Mouse (Mus musculus): ENCODE data around the gene Cox10. TPM values are rescaled to one million over a fixed set of nuclear protein-coding genes. Genes with fewer than 3 reads are reported as not detected.

Cox10 gene
- total RNA-seq, 4 experiments from 2014 or later: 60.5 to 68.8 (median 65.5) TPM

DNA sequence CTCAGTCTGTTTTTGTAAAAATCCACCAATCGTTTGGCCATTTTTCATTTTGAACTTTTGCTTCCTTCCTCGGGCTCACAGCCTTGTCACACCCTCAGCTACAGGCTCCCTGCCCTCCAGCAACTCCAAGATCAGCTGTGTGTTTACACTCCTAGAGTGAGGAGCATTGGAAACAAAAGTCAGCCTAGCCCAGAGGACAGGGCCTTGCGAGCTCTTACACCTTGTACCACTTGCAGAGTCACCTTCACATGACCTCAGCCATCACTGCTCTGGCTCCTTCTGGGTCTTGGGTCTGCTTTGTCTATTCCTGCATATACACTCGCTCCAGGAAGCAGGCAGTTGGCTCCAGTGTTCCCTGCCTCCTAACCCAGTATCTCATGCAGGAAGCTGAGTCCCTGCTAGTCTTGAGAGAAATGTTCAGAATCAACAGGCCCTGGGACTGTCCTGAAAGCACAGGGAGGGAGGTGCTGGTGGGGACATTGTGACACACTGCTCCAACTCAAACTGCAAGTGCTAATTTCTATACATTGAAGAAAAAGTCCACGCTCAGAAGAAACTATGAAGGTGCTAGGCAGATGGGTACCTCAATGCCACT lies 79.0 kb downstream of the Cox10 start:
- DNase-seq (ENCODE audit: low spot score): no peak

DNA sequence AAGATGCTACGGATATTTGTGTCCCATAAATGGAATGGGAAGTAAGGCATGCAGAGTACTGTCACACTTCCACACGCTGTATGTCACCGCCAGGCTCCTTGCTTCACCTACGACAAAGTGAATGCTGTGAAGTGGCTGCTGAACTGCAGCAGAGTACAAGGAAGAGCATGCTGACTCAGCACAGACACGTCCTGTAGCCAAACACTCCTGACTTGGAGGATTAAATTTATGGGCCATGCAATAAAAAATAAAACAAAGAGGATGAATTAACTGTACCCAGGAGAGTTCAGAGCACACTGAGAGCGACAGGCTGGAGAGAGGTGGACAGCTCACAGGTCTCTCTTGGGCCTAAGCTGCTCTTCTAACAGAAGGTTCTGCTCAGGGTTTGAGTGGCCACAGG lies 79.8 kb downstream of the Cox10 start:
- no peak for DNase-seq (ENCODE audit: low spot score)

GRCm38 (mm10) chr11:63991958-63992357 lies 87.3 kb downstream of the Cox10 start:
- no peak for DNase-seq (ENCODE audit: low spot score)

DNA sequence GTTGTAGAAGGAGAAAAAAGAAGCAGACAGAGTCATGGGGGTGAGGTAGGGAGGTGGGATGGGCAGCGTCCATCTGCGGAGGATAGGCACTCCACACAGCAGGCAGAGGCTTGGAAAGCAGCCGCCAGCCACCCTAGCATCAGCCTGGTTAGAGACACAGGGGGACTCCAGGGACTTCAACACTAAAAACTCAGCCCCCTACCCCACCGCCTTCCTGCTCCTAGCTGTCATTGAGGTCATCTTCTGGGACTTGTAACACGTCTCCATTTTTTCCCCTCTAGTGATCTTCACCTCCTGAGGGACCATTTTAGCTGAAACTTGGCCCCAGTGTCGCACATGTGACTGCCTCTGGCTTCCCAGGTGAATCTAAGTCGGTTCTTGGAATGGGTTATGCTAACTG lies 88.5 kb downstream of the Cox10 start:
- no peak for DNase-seq (ENCODE audit: low spot score)

DNA sequence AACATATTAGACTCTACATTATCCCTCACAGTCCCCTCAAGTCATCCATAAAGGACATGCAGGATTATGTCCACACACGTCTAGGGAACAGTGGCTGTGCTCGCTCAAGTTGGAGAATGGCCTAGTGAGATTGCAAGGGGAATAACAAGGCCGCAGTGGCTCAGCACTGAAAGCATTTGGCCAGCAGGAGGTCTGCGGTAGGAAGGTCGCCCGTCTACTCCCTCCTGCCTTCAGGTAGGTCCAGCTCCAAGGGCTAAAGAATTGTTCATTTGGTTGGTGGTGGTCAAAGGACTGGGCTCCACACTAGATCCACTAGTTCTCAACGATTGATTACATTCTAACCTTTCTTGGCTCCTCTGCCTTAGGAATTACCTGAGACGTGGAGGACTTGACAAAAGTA lies 89.0 kb downstream of the Cox10 start:
- DNase-seq (ENCODE audit: low spot score): no peak

GRCm38 (mm10) chr11:63988991-63989860 lies 90.0 kb downstream of the Cox10 start:
- no peak for DNase-seq (ENCODE audit: low spot score)

DNA sequence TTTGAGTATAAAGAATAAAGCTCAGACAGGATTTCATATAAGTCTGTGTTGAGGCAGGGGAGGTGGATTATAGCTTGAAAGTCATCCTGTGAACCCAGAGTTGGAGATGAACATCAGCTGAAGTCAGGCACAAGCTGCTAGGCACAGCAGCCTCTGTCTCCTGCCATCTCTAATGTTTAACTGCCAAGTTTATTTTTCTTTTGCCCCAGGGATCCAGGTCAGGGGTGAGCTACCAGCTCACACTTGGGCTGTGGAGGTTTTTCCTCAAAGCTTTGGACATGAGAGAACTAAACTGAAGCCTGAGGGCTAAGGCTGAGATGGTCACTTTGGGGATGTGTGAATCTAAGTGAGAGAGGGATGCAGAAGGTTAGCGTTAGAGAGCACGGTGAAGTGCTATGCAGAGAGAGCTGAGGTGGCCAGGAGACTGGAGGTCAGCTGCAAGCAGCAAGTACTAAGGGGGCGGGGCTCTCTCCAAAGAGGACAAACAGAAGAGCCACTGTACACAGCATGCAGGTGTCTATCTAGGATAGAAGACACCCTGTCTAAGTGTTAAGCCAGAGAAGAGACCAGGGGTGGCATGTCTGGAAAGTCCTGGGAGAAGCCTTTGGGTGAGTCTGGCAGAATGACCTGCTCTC lies 91.1 kb downstream of the Cox10 start:
- no peak for DNase-seq (ENCODE audit: low spot score)

DNA sequence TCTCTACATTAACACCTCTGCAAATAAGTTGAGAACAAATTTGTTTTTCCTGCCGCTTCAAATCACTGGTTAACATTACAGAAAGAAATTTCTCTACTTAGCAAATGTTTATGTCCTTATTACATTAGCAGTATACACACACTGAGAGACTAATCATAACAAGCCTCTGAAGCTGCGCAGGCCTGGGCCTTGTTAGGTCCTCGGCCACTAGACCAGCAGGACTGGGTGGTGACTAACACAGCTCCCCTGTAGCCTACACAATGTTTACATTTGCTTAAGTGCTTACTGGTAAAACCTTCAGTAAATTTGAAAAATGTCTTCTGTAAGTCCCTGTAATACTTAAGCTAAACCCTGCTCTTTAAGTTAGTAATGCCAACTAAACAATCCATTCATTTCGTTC lies 92.6 kb downstream of the Cox10 start:
- no peak for DNase-seq (ENCODE audit: low spot score)

GRCm38 (mm10) chr11:63985481-63985880 lies 93.8 kb downstream of the Cox10 start:
- no peak for DNase-seq (ENCODE audit: low spot score)

DNA sequence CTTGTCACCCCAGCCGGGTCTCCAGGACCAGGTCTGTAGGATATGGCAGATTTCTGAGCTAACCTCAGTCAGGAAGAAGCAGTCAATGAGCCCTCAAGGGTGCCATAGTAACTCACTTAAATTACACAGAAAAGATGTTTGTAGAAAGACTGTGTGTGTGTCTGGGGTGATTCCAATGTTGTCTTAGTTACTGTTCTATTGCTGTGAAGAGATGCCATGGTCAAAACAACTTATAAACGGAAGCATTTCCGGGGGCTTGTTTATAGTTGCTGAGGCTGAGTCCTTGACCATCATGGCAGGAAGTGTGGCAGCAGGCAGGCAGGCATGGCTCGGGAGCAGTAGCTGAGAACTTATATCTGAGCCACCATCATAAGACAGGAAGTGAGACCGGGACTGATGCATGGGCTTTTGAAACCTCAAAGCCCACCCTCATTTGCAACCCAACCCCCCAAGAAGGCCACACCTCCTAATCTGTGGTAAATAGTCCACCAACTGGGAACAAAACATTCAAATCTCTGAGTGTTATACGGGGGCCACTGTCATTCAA lies 94.6 kb downstream of the Cox10 start:
- no peak for DNase-seq (ENCODE audit: low spot score)

GRCm38 (mm10) chr11:63977741-63978140 lies 101.5 kb downstream of the Cox10 start:
- DNase-seq (ENCODE audit: low spot score): no peak

DNA sequence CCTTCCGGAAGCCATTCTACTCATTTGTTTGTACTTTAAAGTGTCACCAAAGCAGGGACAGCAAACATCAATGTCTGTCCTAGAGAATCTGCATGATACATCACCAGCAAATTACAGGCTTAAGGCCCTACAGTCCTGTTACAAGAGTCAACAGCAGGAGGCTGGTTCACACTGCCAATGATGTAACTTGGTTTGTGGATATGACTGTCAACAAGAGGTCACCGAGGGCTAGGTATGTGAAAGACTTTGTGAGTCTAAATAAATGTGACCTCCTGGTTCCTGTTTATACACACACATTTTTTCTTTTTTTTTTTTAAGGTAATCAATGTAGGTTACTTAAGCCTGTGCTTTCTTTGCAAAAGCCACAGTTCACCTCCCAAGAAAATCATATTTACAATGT lies 102.5 kb downstream of the Cox10 start:
- DNase-seq (ENCODE audit: low spot score): no peak

DNA sequence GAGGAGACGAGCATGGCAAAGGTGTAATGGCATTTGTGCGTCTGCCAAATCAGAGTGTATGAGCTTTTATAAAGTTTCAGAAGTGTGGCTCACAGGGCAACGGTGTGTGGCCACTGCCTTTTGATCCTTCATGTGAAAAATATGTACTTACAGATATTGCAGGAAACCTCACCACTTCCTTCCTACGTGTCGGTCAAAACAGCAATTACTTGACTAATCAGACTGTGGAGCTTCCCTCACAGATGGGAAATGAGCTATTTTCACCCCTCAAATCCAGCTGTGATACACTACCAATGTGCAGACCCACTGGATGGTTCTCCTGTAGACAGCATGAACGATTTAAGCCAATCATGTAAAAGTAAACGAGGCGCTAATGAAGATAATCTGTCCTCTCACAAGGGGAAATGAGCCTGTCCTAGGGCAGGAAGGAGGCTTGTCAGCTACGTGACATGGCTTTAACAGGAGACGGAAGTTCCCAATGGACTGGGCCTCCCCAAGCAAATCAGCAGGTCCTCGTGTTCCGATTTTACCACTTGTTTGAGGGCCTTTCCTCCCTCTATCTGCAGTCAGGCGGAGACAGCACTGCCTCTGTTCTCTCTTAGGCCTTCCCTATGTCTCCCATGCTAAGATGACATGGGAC lies 103.9 kb downstream of the Cox10 start:
- no peak for DNase-seq (ENCODE audit: low spot score)

- DNase-seq (ENCODE audit: low spot score): no peak
Measured at GRCm38 (mm10) chr11:63973973-63974372, 105.3 kb downstream of the Cox10 start.

- no peak for DNase-seq (ENCODE audit: low spot score)
Measured at GRCm38 (mm10) chr11:63971462-63971861, 107.8 kb downstream of the Cox10 start.

DNA sequence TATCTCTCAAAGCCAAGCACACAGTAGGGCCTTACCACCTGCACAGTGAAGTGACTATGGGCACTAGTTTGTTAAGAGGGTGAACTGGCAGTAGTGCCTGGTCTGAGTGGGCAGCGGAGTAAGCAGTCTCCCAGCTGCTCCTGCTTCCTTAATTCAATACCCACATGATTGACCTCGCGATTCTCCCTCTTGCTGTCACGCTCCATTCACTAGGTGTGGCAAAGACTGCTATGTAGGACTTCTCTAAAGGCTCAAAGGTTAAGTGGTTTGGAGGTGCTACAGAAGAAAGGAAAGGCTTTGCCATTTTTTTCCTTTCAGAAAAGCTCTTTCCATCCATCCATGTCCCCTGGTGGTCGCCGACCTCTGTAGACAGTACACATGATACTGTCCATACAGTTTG lies 108.5 kb downstream of the Cox10 start:
- no peak for DNase-seq (ENCODE audit: low spot score)

- no peak for DNase-seq (ENCODE audit: low spot score)
Measured at GRCm38 (mm10) chr11:63969205-63969910, 109.9 kb downstream of the Cox10 start.

- no peak for DNase-seq (ENCODE audit: low spot score)
Measured at GRCm38 (mm10) chr11:63968388-63969035, 110.8 kb downstream of the Cox10 start.

DNA sequence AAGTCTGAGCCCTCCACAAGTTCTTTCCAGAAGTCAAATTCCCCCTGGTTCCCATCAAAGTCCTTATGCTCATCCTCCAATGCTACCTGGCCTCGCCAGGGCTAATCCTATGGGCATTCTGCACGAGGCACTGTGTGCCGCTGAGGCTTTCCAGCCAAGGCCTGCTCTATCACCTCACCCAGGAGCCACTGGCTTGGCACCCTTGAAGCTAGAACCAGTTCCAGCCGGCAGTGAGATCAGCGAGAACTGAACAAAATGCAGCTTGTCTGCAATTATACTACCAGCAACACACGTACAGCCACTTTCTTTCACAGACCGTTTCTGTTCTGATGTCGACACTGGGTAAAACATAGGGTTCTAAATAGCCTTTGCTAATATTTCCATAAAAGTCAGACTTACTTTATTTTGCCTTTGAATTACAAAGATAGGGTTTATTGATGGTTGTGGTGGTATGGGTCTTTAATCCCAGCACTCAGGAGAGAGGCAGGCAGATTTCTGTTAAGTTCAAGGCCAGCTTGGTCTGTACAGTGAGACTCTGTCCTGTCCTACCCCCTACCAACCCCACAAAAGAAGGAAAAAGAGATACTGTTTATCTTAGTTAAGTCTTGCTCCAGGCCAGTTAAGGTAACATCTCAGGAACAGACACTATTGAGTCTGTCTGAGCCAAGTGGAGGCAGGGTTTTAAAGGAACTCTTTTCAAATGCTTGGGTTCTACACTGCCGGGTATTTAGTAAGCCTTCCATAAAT lies 111.5 kb downstream of the Cox10 start:
- DNase-seq (ENCODE audit: low spot score): no peak

DNA sequence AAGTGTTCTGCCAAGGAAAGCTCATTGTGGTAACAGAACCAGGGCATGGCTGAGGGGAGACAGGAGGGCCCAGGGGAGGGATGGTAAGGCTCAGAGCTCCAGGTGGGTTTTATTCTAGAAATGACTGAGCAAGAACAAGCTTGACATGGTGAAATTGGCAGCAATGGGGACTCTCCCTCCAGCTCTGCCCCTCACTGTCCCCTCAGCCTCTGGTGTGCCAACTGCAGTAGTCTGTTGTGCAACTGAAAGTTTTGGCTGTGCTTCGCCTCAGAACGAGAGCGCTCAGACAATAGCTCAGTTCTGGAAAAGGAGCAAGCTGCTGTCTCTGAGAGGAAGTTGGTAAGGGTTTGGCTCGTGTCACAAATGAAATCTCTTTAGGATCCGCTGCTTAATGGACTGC lies 113.8 kb downstream of the Cox10 start:
- DNase-seq (ENCODE audit: low spot score): no peak

Measured in heart, adult 8-10 months (tissue).